Mouse (Mus musculus) right cerebral cortex, adult 2 months (tissue): Measurements from ENCODE around the gene 6430628N08Rik.

Experiments
- DNase-seq, 2 experiments: peaks; one replicate each; pipeline ENCODE4 v3.0.0; 2021 to 2022; ENCODE audit warnings: low spot score in 2 of 2

Gene 6430628N08Rik

DNA sequence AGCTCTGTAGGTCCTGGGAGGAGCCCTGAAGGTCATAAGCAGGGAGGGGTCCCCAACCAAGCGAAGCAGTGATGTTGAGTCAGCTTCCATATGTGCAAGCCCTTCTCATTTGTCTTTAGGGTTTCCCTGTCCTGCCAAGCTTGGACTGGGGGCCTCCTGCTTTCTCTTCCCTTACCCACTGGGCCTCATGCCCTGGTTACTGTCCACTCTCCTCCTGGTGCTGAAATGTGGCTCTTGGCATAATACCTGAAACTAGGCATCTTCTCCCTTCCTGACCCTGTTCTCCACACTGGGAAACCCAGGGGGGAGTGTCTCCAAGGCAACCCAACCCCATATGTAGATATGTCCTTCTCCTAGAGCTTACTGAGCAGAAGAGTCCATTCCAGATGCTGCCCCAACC is 3.6 kb upstream of the 6430628N08Rik start:
- no peak for DNase-seq

DNA sequence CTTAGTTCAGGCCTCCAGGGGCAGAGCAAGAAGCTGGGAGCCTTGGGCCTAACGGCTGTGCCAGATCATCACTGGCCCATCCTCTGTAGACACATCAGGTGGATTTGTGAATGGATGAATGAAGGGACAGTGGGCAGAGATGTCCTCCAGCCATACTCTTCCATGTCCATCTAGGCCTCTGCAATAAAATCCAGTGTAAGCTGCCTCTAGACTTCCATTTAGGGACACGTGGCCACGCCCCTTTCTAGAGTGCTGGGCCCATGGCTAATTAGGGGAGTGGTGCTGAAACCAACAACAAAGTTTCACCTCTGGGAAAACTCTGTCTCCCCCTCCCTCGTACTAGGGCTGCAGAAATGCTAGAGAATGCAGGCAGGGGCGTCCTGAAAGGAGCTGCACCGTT is 399 bp upstream of the 6430628N08Rik start:
- no peak for DNase-seq

DNA sequence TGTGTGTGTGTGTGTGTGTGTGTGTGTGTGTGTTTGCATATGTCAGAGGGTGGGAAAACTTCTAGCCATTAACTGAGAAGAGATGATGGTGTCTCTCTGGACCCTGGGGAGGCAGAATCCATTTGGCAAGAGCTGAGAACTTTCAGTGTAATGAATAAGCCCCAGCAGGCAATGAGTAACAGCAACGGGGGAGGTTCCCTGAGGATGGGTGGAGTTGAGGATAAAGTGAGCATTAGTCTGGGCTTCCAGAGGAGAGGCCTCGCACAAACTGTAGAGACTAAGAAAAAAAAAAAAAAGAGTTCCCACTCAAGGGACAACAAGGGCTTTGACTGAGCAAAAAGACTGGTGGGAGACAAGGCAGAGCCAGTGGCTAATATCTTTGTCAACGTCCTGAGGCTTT is 3.8 kb downstream of the 6430628N08Rik start:
- peak in 1 of 2 experiments; percentile 20 for DNase-seq

DNA sequence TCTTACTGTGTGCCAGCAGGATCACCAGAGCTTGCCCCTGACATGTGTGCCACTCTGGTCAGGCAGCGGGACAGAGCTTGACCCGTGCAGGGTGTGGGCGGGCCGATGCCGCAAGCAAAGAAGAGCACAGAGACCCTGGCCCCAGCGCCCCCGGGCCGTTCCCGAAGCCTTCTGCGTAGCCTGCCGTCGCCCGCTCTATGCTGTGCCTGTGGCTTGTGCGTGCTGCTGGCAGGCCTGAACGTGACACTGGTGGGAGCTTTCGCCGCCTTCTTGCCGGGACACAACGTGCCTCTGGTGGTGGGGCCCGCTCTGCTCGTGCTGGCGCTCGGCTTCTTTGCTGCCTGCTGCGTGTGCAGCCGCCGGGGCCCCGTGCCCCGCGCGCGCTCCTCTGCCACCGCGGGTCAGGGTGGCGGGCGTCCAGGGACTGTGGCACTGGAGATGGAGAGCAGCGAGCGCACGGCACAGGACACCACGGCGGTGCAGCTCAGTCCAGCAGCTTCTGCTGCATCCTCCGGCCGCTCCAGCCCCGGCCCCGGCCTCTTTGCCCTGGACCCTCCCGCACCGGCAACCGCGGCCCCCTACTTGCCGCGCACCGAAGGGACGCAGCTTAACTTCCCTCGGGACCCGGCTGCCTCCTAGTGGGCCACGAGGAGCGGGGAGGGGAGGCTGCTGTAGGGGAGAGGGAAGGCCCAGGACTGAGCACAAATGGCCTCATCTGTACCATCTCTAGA is 7.6 kb downstream of the 6430628N08Rik start:
- DNase-seq, result no peak

DNA sequence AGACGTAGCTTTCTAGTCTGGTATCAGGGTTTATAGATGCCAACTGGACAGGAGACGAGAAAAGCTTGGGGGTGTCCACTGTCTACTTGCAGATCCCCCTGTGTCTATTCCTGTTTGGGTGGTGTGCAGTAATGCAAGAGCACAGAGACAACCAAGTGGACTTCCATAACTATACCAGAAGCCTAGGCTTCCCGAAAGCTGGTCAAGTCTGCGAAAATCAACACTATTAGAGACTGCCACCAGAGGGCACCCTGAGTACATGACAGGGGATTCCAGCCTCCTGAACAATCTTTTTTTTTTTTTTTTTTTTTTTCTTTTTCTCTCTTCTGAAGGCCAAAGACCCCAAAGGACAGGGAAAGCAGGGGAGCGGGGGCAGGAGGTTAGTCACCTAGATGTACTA is 12.4 kb downstream of the 6430628N08Rik start:
- DNase-seq, result peak; percentile 88 to 93

DNA sequence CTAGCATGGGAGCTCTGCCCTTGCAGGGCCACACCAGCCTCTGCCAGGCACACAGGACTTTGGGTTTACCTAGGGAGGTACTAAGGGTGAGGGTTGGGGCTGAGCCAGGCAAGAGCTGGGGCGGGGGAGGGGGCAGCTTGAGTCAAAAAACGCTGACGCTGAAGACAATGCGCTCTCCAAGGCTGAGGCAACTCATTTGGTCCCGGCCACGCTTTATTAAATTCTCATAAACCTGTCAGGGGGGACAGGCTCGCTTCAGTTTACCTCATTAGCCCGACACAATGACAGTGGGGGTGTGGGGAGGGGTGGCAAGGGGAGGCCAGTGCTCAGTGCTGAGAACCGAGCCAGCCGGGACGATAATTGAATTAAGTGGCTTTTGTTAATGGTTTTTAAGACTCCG is 13.9 kb downstream of the 6430628N08Rik start:
- no peak for DNase-seq

DNA sequence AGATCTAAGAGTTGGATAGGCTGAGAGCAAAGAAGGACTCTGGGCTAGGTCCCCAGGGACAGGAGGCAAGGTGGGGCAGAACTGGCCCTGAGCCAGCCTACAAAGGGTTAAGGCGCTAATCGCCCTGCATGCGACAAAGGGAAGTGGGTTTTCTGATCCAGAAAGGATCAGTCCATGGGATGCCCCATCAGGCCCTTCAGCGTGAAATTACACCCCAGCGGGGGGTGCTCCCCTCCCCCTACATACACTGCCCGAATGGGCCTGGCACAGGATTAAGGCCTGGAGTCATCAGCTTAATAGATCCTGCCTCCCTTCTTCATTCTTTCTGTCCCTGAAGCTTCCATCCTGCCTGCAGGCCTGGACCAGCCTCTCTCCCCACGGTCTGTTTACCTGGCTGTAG is 15.2 kb downstream of the 6430628N08Rik start:
- no peak for DNase-seq

DNA sequence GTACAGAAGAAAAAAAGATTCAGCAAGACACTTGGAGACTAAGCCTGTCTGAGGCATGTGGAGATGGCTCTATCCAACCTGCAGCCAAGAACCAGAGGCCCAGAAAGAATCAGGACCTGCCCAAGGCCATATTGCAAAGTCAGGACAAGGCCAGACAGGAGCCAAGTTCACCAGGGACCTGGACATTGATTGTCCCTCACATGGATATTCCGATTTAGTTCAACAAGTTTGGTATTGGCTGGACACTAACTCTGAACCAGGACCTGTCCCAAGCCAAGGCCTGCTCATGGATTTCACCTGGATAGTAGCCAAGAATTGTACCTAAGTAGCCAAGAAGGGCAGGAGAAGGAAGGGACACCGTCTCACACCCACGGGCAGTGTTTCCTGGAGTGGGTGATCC is 16.3 kb downstream of the 6430628N08Rik start:
- no peak for DNase-seq

DNA sequence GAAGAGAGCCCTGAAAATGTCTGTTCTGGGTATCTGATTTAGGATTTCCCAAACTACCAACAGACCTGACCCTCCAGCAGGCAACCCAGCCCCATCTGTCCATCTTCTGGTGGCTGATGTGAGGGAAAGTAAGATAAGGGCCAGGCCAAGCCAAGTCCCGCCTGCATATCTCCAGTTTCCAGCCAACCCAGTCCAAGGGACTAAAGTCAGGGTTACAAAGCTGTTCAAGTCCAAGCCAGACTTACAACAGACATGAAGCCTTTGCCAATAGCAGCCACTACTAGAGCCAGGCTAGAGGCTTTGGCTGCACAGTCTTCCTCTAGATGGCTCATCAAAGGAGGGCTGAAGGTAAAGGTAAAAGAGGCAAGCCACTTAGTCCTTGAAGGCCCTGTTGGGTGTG is 17.5 kb downstream of the 6430628N08Rik start:
- no peak for DNase-seq

DNA sequence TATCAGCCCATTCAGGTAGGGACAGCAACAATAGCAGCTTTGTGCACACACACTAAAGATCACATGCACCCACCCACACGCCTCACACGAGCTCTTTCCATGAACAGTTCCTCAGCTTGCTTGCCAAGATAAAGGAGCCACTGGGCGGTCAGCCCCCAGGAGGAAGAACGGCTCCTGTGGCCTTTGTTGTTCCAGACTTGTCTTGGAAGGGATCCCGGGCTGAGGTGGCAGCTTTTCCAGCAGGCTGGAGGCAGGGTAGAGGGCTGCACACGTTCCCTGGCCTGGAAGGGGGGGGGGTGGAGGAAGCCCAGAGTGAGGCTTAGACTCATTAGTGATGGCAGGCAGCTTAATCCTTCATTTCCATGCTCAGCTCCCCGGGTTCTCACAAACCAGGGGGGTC is 18.2 kb downstream of the 6430628N08Rik start:
- no peak for DNase-seq

DNA sequence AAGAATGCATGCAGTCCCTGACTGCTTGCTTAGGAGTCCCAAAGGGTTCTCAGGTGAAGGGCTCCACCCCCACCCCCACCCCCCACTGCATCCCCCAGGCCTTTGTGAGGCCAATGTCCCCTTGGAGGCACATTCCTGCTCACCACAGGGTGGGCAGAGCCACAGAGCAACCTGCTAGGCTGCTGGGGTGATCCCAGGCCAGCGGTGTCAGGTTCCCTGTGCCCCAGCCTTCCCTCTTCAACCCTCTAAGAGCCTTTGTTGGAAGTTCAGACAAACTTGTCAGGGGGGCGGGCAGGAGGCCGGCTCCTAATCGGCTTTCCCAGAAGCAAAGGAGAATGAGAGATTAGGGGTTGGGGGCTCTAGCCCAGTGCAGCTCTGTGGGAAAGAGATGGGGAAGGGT is 21.1 kb downstream of the 6430628N08Rik start:
- no peak for DNase-seq

DNA sequence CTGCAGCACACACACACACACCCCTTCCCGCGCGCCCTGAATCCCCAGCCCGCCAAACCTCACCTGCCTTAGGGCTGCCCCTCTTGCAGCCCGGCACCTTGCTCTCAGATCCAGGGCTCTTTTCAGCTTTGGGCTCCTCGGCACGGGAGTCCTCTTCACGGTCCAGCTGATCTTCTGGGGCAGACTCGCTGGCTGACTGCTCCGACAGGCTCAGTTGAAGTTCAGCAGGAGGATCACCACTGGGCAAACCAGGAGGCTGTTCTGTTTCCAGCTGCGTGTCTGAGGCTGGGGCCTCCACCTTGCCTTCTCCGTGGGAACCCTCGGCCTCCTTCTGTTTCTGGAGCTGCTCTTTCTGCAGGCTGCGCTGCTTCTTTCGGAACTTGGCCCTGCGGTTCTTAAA is 29.4 kb downstream of the 6430628N08Rik start:
- DNase-seq, result no peak

DNA sequence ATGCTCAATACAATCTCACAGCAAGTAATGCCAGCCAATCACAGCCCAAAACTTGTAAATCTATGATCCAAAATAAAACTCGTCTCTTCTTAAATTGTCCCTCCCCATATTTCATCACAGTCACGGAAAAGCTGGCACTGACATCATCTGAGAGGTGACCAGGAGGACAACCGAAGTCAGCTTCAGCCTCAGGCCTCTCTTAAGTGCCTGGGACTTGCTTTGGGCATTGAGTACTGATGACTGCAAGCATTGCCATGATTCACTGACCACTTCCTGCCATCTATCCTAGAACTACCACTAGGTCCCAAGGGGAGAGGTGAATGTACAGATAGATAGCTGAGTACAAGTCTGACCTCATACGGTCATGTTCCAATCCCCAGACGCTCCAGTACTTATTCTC is 32.2 kb downstream of the 6430628N08Rik start:
- no peak for DNase-seq

DNA sequence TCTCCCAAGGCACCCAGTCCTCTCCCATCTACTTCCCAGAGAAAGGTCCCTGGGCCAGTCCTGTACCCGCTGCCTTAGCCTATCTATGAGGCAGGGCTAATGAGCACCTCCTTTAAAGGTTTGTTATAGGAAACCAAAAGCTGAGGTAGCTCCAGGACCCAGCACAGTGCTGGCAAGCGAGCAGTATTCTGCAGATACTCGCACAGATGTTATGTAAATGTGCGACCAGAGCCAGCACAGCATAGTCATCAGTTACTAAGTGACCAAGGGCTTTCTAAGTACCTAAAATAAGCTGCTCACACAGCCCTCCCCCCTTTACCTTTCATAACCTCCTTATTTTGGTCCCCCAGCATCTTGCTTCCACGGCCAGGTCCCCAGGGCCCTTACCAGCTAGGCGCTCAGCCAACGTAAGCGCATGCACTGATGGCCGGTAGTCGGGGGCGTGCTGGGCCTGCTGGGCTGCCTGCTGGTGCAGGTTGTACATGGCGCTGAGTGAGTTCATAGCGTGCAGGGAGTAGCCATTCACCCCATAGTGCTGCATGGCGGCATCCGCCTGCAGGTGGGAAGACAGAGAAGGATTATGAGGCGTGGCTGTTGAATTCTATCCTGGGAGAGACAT is 32.9 kb downstream of the 6430628N08Rik start:
- no peak for DNase-seq

DNA sequence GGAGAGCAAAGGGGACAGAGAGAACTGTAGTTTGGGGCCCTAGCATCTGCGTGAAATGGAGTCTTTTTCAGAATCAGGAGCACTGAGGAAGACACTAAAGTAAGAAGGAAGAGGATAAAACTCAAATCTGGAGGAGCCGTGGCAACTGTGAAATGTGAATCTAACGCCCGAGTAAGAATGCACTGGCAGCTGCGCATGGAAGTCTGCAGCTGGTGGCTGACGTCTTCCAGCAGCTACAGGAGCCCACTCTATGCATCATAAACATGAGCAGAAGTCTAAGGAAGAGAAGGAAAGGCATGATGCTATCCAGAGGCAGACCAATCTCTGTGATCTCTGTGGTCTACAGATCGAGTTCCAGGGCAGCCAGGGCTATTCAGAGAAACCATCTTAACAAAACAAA is 37.2 kb downstream of the 6430628N08Rik start:
- DNase-seq, result no peak

DNA sequence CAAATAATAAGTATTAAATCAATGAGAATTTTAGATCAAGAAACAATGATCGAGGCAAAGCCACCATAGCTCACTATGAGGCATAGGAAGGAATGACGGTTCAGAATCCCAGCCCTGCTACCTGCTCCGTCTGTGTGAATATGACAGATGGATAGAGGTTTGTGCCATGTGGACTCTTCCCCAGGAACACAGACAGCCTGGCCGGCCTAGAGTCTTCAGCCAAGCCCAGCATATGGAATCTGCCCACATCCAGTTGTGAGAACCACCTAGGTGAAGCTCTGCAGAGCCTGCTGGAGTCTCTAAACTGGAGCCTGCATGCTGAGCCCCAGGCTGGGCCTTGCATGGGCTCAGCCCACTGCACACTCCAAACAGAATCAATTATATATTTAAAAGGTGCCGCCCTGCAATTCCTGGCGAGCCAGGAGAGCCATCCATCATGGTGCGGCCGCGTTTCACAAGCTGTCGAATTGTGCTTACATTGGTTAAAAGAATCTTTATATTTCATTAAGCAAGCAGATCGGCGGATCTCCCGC is 41.2 kb downstream of the 6430628N08Rik start:
- DNase-seq, result no peak

DNA sequence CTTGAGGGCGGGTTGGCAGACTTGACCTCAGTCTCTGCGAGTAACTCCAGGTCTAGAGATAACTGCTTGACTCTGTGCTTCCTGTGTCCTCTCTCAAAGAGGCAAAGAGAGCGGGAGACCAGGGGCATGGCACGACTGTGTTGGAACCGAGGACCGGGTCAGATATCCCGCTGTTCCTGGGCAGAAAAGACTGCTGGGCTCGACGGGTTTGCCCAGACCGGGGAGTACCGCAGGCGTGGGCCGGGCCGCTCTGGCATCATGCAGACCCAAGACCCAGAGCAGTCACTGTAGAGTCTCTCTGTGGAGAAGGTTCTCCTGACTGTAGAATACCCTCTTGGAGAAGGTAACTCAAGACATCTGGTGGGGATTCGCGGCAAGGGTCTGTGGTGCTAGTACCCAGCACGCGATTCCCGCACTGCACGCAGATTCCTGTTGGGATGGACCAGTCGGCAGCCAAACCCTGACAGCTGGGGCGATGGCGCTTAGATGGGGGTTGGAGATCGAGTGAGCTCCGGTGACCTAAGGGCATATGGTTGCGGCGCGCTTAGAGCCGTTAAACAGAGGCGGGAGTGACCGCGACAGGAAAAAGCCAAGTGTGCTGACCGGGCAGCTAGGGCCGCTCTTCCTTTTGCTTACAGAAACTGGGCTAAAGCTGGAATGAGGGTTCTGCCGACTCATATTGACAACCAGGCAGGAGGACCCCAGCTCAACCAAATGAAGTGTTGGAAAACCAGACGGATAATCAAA is 45.5 kb downstream of the 6430628N08Rik start:
- no peak for DNase-seq

DNA sequence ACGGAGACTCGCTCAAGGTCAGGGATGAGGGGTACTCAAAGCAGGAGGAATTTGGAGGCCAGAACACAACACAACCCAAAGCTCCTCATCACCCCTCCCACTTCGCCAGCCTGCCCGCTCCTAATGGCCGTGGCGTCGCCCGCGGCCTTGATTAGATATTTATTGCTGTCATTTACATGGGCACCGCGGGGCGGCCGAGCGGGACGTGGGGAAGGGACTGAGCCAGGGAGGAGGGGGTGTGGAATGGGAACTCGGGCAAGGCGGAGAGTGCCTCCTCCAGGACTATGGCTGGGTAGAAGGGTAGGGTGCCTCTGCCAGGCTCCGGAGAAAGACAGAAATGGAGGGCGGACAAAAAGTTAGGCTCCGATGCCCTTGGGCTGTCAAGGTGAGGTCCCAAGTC is 46.2 kb downstream of the 6430628N08Rik start:
- no peak for DNase-seq

DNA sequence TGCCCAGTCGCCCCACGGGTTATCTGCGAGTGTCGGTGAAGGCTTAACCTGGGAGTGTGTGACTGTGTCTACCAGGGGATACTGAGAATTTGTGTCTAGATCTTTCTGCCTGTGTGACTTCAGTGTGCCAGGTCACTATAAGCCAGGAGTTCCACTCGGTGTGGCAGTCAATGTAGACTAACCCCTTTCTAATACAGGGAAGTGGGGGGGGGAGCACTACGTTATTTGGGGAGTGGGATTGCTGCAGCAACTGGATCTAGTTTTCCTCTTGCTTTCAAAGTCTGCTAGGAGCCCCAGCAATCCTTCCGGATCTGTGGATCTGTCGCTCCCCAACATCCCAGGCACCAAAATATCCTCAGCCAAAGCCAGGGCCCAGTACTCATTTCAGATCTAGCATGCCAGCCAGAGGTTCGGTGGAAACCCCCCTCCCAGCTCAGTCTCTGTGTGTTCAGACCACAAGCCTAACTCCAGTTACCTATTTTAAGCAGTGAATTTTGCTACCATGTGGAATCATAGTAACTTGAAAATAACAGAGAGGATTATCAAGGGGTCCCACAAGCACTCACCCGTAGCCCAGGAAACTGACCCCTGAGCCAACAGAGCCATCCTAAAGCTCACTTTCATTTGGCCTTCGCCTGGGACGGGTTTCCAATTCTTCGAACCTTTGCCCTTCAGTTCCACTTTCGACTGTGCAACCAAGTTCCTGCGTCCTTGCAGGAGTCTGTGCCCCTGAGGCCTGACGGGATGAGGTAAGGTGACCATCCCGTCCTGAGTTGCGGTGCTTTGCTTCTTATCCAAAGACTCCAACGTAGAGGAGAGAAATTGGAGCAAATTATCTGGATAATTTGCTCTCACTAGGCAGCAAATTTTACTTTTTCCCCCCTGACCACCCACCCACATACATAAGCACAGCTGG is 46.9 kb downstream of the 6430628N08Rik start:
- no peak for DNase-seq

DNA sequence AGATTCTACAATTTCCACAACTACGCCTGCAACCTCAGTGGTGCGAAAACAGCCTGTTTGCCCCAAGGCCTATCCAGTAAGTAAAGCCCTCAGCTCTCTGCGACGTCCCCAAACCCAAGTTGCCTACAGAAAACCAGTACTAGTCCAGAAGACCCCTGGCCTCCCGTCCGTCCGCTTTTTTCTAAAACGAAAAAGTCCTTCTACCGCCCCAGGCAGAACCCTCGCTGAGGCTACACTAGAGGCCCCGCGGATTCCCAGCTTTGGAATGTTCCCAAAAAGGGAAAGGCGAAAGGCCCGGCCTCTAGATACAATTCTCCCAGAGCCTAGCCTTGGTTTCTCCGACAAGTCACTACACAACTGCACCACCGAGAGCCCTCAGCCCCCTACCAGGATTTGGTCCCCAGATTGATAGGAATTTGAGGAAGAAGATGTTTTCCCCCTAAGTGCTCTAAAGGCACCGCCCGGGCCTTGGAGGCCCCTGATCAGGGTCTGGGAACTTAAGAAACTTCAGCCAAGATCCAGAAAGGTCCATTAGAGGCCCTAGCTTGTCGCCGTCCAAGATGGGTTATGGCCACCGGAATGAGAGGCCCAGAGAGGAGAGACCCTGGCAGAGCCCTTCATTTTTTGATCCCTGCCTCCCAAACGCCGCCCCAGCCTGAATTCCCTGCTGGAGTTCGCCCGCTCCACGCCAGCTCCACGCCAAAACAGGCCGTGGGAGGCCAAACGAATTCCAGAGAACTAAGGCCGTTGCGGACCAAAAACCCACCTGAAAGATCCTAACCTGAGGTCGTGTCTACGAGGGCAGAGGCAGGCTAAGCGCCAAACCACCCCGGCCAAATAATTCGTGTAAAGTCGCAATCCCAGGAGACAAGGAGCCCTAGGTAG is 48.1 kb downstream of the 6430628N08Rik start:
- DNase-seq, result peak; percentile 32 to 44
